Mouse (Mus musculus): ENCODE results near the gene Swt1.

DNA sequence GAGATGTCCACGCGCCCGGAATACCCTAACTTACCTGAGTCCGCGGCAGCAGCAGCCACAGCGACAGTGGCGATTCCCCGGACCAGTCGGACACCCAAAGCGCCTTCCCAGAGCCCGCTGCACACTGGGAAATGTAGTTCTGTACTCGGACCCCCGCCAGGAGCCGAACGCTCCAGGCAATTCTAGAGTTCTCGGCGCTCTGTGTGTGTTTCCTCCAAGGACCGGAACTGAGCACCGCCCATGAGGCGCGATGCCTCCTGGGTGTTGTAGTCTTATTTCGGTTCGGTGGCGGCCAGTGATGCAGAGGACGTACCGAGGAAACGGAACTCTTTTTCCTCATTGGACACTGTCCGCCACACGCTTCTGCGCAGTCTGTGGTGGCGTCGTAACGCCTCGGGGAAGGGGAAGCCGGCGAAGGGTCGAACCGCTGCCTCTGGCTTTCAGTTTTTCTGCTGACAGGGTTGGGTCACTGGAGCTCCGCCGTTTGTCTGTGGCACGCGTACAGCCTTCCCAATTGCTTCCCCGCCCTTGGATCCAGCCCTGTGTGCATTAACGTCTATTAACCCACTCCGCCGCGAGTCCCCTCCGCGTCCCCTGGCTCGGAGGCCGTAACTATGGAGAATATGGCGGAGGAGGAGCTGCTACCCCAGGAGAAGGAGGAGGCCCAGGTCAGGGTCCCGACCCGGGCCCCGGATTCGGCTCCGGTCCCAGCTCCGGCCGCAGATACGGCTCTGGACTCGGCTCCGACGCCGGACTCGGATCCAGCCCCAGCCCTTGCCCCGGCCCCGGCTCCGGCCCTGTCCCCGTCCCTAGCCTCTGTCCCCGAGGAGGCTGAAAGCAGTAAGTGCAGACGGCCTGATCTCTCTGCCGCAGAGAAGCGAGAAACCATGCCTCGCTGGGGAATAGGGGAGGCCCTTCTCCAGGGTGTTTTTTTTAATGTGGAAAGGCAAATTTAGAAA, at the start of gene Swt1, which contains the start of gene Trmt1l:
- TF ChIP-seq CTCF (IDR thresholded peaks at IDR 0.05; ENCODE audit: borderline replicate concordance, extremely low read depth, insufficient read depth, insufficient read length) (no peak), POLR2A (IDR thresholded peaks at IDR 0.05; ENCODE audit: borderline replicate concordance, extremely low read depth, insufficient read depth, insufficient read length, poor library complexity, severe bottlenecking) (peak; percentile 84; the same call in 1 of the 2 replicates)

All from brain, embryonic 14.5 days (tissue).